Mouse (Mus musculus): ENCODE data around the gene Mks1.

The Mks1 gene

DNA sequence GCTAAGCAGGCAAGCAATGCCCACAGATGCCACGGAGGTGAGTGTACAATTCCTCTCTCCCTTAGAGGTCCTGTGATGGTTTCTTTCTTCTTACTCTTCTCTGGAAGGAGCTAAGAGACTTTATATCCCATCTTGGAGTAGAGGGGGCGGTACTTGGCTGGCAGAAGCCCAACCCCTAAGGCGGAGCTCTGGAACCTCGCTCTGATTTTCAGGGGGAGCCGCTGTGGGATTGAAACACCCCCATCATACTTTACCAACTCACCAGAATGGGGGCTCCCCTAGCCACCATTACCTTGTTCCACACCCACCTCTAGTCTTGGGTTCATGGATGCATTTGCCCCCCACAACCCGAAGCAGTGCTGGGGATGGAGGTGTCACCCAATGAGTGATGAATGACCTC, 22.4 kb downstream of the Mks1 start, which contains the start of gene Epx:
Epx (minus strand) TSS at position 101 of the 400 bp plus-strand sequence.
- DNase-seq (ENCODE audit: low spot score in 2 of 2), result no peak

DNA sequence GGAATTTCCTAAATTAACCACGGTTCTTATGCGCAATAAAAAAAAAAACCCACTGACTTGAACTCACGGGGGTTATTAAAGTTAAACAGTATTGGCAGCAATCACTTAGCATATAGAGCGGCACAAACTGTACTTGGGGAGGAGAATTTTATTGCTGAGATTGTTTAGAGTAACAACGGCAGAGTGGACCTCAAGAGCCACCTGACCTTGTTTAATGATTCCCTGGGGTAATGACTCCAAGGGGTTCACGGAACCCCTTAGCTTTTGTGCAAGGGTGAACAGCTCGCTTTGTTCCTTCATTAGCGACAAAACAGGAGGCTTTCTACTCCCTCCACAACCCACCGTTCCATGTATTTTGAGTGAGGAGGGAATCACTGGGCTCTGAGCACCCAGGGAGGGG, 26.8 kb downstream of the Mks1 start:
- no peak for DNase-seq (ENCODE audit: low spot score in 2 of 2)

DNA sequence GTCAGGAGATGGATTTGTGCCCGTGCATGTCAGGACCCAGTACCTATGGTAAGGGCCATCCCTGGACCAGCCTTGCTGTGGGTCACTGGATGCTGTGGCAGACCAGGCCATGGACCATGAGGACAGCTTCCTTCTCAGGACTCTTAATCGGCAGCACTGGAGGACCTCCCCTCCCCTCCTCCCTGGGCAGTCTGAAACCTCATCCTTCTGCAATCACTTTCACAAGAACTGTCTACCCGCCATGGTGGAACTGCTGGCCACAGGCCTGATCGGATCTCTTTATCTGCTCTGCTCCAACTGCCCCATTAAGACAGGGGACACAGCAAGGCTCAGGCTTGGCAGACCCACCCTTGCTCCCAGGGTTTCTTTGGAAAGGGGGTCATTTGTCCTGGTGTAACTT, 28.7 kb downstream of the Mks1 start:
- no peak for DNase-seq (ENCODE audit: low spot score in 2 of 2)

DNA sequence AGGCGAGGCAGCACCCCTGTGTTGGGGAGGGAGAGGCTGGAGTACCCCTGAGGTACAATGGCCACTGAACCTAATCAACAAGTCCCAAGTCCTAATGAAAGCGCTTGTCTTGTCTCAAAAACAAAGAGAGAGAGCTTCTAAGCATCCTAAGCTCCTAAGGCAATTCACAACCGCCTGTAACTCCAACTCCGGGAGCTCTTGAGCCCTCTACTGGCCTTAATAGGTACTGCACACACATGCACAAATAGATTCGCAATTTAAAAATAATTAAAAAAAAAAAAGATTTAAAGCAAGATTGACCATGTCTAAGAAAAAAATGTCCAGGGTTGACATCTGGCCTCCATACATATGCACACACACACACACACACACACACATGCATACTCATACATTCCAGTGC, 30.5 kb downstream of the Mks1 start:
- no peak for DNase-seq (ENCODE audit: low spot score in 2 of 2)

DNA sequence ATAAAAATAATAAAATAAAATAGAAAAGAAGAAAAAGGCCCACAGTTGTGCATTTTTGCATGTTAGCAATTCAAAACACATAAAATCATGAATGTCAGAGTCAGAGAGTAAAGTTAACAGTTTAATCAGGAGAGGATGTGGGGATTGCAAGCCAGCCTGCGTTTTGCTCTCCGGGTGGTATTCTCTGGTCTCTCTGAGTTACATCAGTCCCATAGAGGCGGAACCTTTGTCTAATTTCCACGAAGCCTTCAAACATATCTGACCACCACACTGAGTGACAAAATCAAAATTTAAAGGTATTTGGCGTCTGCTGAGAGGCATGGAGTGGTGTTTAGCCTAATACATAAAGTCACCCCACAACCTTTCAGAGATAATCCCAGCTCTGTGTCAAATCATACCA, 31.8 kb downstream of the Mks1 start:
- DNase-seq (ENCODE audit: low spot score in 2 of 2), result no peak

GRCm38 (mm10) chr11:87892168-87892567, 39.2 kb downstream of the Mks1 start, which contains the start of gene Olfr462:
Olfr462 (minus strand) TSS chr11:87892268.
- no peak for DNase-seq (ENCODE audit: low spot score in 2 of 2)

DNA sequence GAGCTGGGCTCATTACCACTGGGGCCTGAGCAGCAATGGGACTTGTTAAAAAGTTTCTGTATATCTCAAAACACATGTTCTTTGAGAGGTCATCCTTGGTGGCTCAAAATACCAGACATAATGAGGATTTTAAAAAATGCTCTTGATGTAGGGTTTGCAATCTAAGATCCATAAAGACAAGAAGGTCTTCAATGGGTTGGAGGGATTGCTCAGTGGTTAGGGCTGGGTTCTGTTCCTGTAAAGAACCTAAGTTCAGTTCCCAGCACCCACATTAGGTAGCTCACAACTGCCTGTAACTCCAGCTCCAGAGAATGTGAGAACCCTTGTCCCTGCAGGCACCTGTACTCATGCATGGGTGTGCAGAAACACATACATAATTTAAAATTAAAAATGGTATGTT, 44.3 kb downstream of the Mks1 start, which contains the start of gene Olfr463:
Olfr463 (minus strand) TSS at position 101 of the 400 bp plus-strand sequence.
- no peak for DNase-seq (ENCODE audit: low spot score in 2 of 2)

GRCm38 (mm10) chr11:87904331-87904730, 51.3 kb downstream of the Mks1 start:
- DNase-seq (ENCODE audit: low spot score in 2 of 2), result no peak
